Mouse (Mus musculus) spleen, embryonic (tissue): Measurements from ENCODE around the gene Otos.

ENCODE experiments used
- CTCF ChIA-PET: fragments of 350-600 bp; sonication (Branson Sonifier 250); formaldehyde crosslinking; loops from one replicate; lab custom pipeline; 2022; lab: Charles Lee

The Otos gene

GRCm38 (mm10) chr1:92613175-92613574 is 35.5 kb downstream of the Otos start:
- CTCF ChIA-PET: no interaction called here

DNA sequence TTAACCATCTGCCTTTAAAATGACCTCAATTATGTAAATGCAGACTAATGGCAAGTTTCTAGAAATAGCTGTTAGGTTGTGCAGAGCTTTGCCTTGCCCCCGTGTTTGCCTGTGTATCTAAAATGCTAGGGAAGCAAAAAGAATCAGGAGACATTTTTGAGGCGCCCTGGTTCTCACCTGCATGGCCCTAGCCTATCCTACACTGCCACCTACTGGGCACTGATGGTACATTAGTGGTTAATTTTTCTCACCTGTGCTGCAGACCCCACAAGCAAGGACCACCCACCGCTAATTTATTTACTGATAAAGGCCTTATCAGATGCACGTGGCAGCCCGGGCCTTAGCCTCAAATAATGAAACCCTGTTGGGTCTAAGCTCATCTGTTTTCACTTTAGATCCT is 37.6 kb downstream of the Otos start:
- CTCF ChIA-PET: interaction anchor here (0.6 kb wide), 2 partner anchors 226 to 1087 kb away, joined by 3 read pairs; no protein-coding TSS in a partner anchor

- CTCF ChIA-PET: no interaction called here
Measured at GRCm38 (mm10) chr1:92607711-92608110, 40.9 kb downstream of the Otos start.

- CTCF ChIA-PET: no interaction called here
Measured at GRCm38 (mm10) chr1:92605482-92605881, 43.2 kb downstream of the Otos start, which contains the start of gene Olfr1410. TSS of gene Olfr1410 (plus strand) at chr1:92605782.

DNA sequence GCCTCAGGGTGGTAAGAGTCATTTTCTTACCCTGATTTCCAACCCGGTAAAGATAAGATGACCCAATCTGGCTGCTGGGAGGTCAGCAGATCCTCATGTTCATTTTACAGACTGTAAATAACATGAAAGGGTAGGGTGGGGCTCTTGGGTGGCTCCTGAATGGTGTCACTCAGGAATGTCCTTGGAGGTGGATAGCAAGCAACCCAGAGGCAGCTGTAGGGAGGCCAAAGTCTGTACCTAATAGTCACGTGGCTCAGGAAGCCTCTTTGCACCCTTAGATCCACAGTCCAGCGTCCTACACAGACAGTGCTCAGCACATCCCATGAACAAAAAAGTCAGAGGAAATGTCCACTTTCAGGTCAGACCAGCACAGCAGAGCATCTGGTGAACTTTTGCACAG is 52.6 kb downstream of the Otos start:
- CTCF ChIA-PET: no interaction called here
